ENCODE assay signal across 7 mouse cellular contexts in the genomic region with DNA sequence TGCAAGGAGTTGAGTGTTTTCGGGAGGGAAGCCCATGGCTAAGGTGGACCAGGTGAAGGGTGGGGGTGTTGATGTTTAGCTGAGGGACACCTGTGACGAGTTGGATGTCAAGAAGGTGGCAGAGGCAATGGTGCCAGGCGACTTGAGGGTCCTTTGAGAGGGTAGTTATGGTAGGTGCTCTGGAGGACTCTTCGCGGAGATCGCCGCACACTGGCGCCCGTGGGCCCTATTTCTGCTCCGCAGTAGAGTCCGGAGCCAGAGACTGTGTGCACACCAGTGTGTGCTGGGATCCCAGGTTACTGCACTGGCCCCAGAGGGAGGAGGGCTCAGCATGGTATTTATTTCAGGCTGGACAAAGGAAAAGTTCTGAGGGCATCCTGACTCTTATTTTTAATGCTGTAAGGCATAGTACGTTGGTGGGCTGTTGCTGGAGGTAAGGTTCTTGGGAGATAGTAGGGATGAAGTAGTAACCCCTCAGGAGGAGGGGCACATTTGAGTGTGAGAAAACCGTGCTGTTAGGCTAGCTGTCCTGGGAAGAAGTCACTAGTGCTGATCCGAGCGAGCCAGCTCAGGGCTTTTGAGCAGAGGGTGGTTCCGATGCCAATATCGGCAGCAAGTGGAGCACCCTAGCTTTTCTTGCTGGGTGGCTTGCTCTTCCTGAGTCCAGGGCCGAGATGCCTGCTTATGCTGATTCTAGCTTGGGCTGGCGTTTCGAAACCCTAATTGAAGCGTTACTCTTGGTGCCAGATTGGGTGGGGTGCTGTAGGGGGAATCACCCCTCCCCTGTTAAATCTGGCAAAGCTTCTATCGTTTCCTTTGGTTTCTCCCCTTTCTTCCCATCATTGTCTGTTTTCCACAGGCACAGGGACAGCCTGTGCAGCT. TPM values are rescaled to one million over a fixed set of nuclear protein-coding genes. Genes with fewer than 3 reads are reported as not detected.
DNase-seq lines count a peak whose midpoint lies in the region; ATAC-seq lines count a peak whose summit lies in the region.

No protein-coding gene starts in this region.

- no peaks in the 10 kb centered on the region for H3K27me3 ChIP-seq in embryonic facial prominence, embryonic 10.5 days (replicated peaks; ENCODE audit: low read depth, poor library complexity, severe bottlenecking)
- H3K27me3 ChIP-seq in heart, embryonic 15.5 days: no peaks in the 10 kb centered on the region
- H3K27me3 ChIP-seq in midbrain, embryonic 13.5 days: no peaks in the 10 kb centered on the region

- H3K27ac ChIP-seq in embryonic facial prominence, embryonic 10.5 days (replicated peaks): peak overlapping the region; percentile 85
- H3K27ac ChIP-seq in heart, embryonic 15.5 days: peak overlapping the region; percentile 72
- peak overlapping the region; percentile 57; the same call in 1 of the 2 replicates for H3K27ac ChIP-seq in midbrain, embryonic 13.5 days

- peak overlapping the region; percentile 98 for H3K4me3 ChIP-seq in embryonic facial prominence, embryonic 10.5 days
- peak overlapping the region; percentile 98 for H3K4me3 ChIP-seq in heart, embryonic 15.5 days
- H3K4me3 ChIP-seq in midbrain, embryonic 13.5 days (replicated peaks): peak overlapping the region; percentile 85

- 22% methylated on average over 22 of the region's 22 CpGs for WGBS in embryonic facial prominence, embryonic 10.5 days
- 14% methylated on average over 22 of the region's 22 CpGs for WGBS in heart, embryonic 15.5 days
- WGBS in midbrain, embryonic 13.5 days: 24% methylated on average over 22 of the region's 22 CpGs

- peak; percentile 29 for DNase-seq in ovary, postnatal 36 days (ENCODE audit: low spot score)
- no peak for DNase-seq in ovary, adult 18-20 months (ENCODE audit: low spot score)
- no peak for DNase-seq in embryonic facial prominence, embryonic 10.5 days (ENCODE audit: low spot score)
- peak; percentile 23 to 43 for DNase-seq in layer of hippocampus, postnatal 14 days (ENCODE audit: low spot score in 2 of 2)
- DNase-seq in thymus, postnatal 4 days: no peak

- peak; percentile 6; the same call in 1 of the 2 replicates for ATAC-seq in heart, embryonic 15.5 days (replicated peaks; ENCODE audit: insufficient number of reproducible peaks, insufficient read depth, low FRiP score, low read depth)
- ATAC-seq in midbrain, embryonic 13.5 days: no peak

- no peaks in the 10 kb centered on the region for H3K9me3 ChIP-seq in embryonic facial prominence, embryonic 10.5 days
- H3K9me3 ChIP-seq in heart, embryonic 15.5 days (replicated peaks): no peaks in the 10 kb centered on the region
- no peaks in the 10 kb centered on the region for H3K9me3 ChIP-seq in midbrain, embryonic 13.5 days

- peaks cover 59% of the 10 kb centered on the region for H3K36me3 ChIP-seq in embryonic facial prominence, embryonic 10.5 days (replicated peaks)
- H3K36me3 ChIP-seq in heart, embryonic 15.5 days: peaks cover 3% of the 10 kb centered on the region
- H3K36me3 ChIP-seq in midbrain, embryonic 13.5 days: peaks cover 29% of the 10 kb centered on the region

- peak overlapping the region; percentile 90 for H3K4me2 ChIP-seq in heart, embryonic 15.5 days
- H3K4me2 ChIP-seq in midbrain, embryonic 13.5 days (replicated peaks): peak overlapping the region; percentile 94

- H3K9ac ChIP-seq in heart, embryonic 15.5 days: peak overlapping the region; percentile 90
- peak overlapping the region; percentile 81 for H3K9ac ChIP-seq in midbrain, embryonic 13.5 days (replicated peaks)

- peaks cover 19% of the 10 kb centered on the region for H3K4me1 ChIP-seq in embryonic facial prominence, embryonic 10.5 days
- H3K4me1 ChIP-seq in heart, embryonic 15.5 days (replicated peaks): peaks cover 30% of the 10 kb centered on the region
- H3K4me1 ChIP-seq in midbrain, embryonic 13.5 days (replicated peaks): peaks cover 29% of the 10 kb centered on the region

RNA-seq across cellular contexts. Expression of gene Wbp1l, which starts 0.7 kb away (rescaled TPM):
- polyA plus RNA-seq in embryonic facial prominence, embryonic 10.5 days (2016; fragmentation: Nextera tagmentation; extraction: Ambion mirVana): 50.8 and 57.3 TPM in 2 replicates
- polyA plus RNA-seq in heart, embryonic 15.5 days (2015; fragmentation: Nextera tagmentation; extraction: Ambion mirVana): 51.6 and 58.6 TPM in 2 replicates
- 10 to 100 TPM; 39.8 to 41.8 TPM for total RNA-seq in layer of hippocampus, postnatal 14 days (2021)
- 38.9 and 41.9 TPM in 2 replicates for polyA plus RNA-seq in midbrain, embryonic 13.5 days (2015; fragmentation: Nextera tagmentation; extraction: Ambion mirVana)

RNA-seq across cellular contexts. Expression of gene Sfxn2, which starts 26.5 kb away (rescaled TPM):
- 21.0 and 22.6 TPM in 2 replicates for polyA plus RNA-seq in embryonic facial prominence, embryonic 10.5 days (2016; fragmentation: Nextera tagmentation; extraction: Ambion mirVana)
- polyA plus RNA-seq in heart, embryonic 15.5 days (2015; fragmentation: Nextera tagmentation; extraction: Ambion mirVana): 8.8 and 10.9 TPM in 2 replicates
- 1 to 10 TPM; 8.2 to 8.3 TPM for total RNA-seq in layer of hippocampus, postnatal 14 days (2021)
- 10.3 and 11.9 TPM in 2 replicates for polyA plus RNA-seq in midbrain, embryonic 13.5 days (2015; fragmentation: Nextera tagmentation; extraction: Ambion mirVana)

RNA-seq across cellular contexts. Expression of gene Arl3, which starts 26.6 kb away (rescaled TPM):
- 196 and 200 TPM in 2 replicates for polyA plus RNA-seq in embryonic facial prominence, embryonic 10.5 days (2016; fragmentation: Nextera tagmentation; extraction: Ambion mirVana)
- 86.9 and 91.8 TPM in 2 replicates for polyA plus RNA-seq in heart, embryonic 15.5 days (2015; fragmentation: Nextera tagmentation; extraction: Ambion mirVana)
- total RNA-seq in layer of hippocampus, postnatal 14 days (2021): 100 to 1,000 TPM; 111 to 121 TPM
- 226 and 238 TPM in 2 replicates for polyA plus RNA-seq in midbrain, embryonic 13.5 days (2015; fragmentation: Nextera tagmentation; extraction: Ambion mirVana)

Comparison
In these comparisons a context has a peak if more than half of its experiments do, and no peak if none do; other contexts are left out.
1. DNase-seq: peak in ovary, postnatal 36 days (single experiment) and layer of hippocampus, postnatal 14 days (2 of 2); none in ovary, adult 18-20 months (single experiment), embryonic facial prominence, embryonic 10.5 days (single experiment) and thymus, postnatal 4 days (single experiment).
2. Peak in every context shown above with its lines, with median percentiles within 50 percentile points of each other: H3K27ac ChIP-seq and H3K4me3 ChIP-seq.